Mouse (Mus musculus) thymus, postnatal 36 days (tissue): ENCODE data around the gene Osgep.
"Not testable (repeated sequence)": the region's sequence is repeated elsewhere in the genome, so short reads cannot be mapped to it uniquely, and the experiment has no call there.

Experiments
- DNase-seq, 2 experiments: peaks; one replicate each; pipeline ENCODE4 v3.0.0; 2022; ENCODE audit warnings: mixed read lengths in 2 of 2

The Osgep gene

DNA sequence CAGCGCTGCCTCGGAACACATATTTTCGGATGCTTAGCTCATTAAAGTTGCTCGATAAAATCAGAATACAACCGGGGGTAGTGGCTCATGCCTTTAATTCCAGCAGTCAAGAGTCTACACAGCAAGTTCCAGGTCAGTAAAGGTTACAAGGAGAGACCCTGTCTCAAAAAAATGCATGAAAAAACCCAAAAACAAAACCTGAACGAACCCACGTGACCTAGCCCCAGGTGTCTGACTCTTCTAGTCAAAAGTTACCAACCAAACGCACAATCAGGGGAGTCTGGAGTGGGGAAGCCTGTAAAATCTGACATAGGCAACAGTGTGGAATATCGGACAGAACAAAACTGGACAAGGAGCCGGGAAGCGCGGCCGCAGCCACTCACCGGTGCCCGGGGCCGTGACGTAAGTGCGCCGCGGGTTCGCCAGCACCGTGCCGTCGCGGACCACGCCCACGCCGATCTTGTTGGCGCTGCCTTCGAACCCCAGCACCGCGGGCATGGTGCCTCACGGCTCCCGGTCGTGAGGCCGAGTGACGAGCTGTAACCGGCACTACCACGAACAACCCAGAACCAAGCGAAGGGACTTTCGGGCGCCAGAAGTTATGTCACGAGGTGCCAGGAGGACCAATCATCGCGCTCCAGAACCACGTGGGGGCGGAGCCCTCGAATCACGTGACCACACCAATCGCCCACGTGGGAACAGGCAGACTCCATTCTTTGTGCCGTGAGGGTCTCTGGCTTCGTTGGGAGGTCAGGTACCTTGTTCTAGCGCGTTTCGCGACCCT lies at the start of gene Osgep, which contains the start of gene Apex1:
TSS of gene Osgep (minus strand) at position 613 of the 784 bp plus-strand sequence.
TSS of gene Apex1 (plus strand) at position 688 of the 784 bp plus-strand sequence.
- peak; percentile 95 to 96 for DNase-seq

DNA sequence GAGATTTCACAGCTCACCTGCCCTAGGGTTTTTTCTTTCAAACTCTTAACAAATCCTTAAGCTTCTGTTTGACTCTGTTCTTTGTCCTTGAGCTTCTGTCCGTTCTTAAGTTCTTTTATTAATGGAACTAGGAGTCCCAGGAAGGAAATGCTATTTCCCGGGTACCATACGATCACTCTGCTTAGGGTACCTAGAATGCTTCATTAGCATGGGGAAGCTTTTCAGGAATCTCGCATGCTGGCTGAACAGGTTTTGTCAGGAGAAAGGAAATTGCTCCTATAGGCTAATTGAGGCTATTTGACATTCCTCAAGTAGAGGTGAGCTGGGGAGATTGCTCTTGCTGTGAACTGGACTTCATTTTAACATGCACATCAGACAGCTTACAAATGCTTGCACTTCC lies 49.0 kb upstream of the Osgep start:
- no peak for DNase-seq

DNA sequence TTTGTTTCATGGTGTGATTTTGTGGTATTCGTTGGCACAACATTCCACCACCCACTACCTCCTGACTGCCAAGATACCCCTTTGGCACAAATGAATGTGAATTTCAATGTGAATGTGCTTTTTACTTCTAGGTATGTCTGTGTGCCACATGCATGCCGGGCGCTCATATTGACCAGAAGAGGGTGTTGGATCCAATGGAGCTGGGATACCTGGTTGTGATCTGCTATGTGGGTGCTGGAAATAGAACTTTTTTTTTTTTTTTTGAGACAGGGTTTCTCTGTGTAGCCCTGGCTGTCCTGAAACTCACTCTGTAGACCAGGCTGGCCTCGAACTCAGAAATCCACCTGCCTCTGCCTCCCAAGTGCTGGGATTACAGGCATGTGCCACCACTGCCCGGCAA lies 48.4 kb upstream of the Osgep start:
- not testable (repeated sequence) for DNase-seq

DNA sequence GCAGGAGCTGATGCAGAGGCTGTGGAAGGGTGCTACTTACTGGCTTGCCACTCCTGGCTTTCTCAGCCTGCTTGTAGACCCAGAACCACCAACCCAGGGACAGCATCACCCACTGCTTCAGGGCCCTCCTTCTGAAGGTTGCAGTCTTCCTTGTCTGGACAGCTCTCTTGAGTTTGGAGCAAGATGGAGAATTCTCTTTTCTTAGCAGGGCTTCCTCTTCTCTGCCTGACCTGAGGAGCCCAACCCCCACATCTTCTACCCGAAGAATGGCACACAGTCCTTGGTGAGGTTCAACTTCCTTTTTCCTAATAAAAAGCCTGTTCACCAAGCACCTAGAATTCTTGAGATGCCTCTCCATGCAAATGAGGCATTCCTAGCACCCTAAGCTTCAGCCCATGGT lies 46.1 kb upstream of the Osgep start:
- DNase-seq = no peak

DNA sequence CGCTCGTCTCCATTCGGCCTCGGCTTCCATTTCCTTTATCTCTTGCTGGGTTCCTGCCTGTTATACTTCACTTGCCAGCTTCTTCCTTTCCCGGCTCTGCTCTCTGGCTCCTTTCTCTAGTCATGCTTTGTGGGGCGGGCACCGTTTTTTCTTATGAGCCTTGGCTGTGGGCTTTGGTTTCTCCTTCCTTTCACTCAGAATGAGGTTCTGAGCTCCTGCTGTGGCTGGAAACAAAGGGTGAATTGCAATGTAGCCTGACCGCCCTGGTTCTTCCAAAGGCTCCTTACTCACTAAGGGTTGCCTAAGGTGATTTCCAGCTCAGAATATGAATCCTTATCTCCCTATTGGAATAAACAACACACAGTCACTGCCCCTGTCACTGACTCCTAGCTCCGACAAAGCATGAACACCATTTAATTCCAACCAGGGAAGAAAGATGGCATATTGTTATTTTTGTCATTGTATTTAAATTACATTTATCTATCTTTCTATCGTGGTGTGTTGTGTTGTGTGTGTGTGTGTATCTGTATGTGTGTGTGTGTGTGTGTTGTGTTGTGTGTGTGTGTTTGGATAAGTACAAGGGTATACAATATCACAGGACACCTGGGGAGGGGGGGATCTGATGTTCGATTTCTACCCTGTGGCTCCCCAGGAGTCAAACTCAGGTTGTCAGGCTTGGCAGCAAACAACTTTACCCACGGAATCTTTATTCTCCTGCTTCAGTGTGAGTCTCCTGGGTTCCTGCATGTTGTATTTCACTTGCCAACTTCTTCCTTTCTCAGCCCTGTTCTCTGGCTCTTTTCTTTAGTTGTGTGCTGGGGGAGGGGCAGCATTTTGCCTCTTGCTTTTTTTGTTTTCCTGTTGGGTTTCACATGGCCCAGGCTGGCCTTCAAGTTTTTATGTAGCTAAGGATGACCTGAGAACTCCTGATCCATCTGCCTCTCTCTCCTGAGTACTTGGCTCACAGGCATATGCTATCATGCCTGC lies 45.2 kb upstream of the Osgep start:
- peak in 1 of 2 experiments; percentile 11 for DNase-seq

DNA sequence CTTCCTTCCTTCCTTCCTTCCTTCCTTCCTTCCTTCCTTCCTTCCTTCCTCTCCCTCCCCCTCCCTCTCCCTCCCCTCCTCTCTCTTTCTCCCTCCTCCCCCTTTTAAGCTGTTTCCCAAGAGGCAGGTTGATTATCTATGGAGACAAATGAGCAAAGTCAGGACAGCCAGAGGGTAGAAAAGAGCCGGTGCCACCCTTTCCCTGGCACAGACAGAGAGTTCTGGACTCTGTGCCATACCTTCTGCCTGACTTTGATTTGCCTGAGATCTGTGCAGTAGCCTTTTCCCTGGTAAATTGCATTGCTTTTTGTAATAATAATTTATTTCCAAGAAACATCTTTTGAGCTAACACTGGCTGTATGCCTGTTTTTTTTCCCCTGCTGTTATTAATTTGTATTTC lies 44.3 kb upstream of the Osgep start:
- no peak for DNase-seq

DNA sequence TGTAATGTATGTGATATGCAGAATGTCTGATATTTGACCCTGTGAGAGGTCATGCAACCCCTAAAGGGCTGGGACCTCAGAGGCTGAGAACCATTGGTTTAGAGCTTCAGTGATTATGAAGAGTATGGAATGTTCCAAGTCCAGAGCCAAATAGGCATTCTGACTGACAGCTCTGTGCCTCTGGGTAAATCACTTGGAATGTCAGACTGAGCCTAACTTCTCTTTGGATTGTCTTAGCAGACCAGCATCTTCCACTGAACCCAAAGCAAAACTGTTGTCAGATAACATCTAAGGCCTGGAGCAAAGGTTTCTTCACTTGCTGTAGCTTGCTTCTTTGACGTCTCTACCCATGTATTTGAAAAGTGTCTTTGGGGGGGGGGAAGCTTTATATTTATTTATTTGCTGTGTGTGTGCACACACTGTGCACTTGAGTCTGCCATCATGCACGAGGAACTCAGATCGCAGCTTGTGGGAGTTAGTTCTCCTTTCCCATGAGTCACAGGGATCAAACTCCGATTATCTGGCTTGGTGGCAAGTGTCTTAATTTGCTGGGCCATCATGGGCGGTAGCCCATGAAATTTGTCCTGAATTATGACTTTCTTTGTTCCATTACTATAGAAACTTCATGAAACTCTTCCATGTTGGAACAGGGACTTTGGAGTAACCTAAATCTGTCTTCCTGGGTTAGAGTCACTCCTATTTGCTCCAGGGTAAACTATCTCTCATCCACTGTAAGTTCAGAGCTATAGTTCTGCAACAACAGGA lies 43.7 kb upstream of the Osgep start:
- DNase-seq = no peak

DNA sequence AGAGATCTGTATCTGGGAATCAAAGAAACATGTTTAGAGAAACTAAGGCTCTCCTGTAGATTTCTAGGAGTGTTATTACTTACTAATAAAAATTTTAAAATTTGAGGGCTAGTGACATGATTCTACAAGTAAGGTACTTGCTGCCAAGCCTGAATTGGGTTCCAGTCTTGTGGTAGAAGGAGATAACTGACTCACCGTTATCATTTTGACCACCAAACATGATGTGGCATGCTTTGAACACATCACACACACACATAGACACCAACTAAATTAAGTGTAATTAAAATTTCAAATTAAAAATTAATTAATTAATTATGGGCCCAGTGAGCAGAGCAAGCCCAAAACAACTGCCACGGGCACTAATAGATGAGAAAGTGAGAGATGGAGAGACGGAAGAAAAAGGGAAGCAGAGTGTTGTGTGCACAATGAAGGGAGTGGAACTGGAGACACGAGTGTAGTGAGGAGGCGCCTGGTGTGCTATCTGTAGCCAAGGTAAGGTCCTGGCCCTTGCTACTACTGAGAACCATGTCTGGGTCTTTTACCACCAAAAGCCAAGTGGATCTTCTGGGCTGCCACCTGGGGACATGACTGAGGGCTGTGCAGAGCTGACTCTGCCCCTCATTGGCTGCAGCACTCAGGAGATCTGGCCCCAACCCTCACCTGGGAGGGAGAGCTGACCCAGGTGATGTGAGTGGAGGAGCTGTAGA lies 33.7 kb upstream of the Osgep start:
- DNase-seq = not testable (repeated sequence)

DNA sequence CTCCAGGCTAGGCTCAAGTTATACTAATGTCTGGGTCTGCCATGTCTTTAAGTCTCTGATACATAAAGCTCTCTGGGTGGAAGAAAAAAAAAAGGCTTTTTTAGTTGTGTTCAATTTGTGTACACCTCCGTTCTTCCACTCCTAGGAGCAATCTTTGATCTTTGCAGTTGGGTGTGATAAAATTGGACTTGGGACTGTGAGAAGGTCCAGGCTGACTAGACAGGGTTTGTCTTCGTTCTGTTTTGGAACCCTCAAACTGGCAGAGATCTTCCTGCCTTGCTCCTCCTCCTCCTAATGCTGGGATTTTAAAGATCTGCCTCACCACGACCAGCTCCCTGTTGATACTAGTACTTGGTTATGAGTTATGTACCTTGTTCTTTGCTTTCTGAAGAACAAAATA lies 32.5 kb upstream of the Osgep start:
- not testable (repeated sequence) for DNase-seq

DNA sequence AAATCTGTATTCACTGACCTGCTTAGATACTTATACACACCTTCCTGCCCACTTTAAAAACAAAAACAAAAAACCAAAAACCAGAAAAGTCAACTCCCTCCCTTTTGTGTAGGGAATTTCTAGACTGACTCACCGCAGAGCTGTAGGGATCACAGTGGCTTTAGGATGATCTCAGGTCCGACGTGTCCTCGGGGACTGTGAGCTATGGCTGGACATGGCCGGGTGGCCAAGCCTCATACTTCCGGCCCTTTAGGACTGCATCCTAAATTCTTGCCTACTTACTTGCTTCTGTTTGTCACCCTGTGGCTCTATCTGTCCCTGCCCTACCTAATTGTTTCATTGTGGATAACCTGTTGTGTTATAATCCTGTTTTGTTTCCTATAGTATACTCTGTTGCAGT lies 32.0 kb upstream of the Osgep start:
- DNase-seq = not testable (repeated sequence)

DNA sequence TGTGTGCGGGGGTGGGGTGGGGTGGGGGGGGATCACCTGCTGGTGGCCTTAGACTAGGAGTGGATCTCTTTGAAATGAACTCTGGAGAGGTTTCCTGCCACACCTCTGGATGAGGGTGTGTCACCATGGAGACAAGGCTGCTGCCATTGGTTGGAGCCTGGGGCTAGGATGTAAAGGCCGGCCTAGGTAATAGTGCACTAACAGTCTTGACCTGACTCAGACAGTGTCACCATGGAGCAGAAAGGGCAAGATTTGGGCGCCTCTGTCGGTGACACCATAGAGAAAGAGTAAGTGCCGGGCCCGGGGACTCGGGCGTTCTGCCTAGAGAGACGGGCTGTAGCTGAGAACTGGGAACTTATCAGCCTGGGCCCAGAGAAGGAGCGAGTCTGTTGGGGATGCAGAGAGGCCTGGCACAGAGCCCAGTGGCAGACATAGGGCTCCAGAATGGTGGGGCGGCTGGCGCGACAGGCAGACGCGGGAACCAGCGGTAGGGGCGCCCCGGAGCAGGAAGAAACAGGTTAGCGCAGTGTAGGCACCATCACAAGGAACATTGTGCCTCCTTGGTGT lies 31.3 kb upstream of the Osgep start, which contains the start of gene Pnp2:
TSS of gene Pnp2 (plus strand) at position 51 of the 567 bp plus-strand sequence.
- DNase-seq = peak; percentile 71 to 74

DNA sequence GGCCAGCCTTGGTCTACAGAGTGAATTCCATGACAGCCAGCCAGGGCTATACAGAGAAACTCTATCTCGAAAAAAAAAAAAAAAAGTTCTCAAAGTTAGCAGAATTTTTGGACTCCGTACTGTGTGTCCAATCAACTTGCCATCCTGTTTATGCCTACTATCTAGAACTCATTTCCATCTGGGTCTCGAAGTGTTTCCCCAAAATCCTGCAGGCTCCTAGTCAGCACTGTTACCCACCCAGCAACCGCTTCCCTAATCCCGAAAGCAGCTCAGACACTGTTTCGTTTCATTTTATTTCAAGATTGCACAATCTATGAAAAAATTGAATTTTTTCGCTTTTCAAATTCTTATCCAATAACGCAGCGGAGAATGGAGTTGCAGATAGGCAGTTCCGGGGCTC lies 30.8 kb upstream of the Osgep start:
- no peak for DNase-seq

DNA sequence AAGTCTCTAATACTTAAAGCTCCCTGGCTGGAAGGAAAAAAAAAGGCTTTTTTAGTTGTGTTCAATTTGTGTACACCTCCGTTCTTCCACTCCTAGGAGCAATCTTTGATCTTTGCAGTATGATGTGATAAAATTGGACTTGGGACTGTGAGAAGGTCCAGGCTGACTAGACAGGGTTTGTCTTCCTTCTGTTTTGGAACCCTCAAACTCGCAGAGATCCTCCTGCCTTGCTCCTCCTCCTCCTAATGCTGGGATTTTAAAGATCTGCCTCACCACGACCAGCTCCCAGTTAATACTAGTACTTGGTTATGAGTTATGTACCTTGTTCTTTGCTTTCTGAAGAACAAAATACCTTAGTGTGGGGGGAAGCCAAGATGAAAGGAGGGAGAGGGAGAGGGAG lies 20.8 kb upstream of the Osgep start:
- not testable (repeated sequence) for DNase-seq

DNA sequence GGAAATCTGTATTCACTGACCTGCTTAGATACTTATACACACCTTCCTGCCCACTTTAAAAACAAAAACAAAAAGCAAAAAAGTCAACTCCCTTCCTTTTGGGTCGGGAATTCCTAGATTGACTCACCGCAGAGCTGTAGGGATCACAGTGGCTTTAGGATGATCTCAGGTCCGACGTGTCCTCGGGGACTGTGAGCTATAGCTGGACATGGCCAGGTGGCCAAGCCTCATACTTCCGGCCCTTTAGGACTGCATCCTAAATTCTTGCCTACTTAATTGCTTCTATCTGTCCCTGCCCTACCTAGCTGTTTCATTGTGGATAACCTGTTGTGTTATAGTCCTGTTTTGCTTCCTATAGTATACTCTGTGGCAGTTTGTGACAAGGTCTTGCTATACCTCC lies 20.4 kb upstream of the Osgep start:
- not testable (repeated sequence) for DNase-seq

DNA sequence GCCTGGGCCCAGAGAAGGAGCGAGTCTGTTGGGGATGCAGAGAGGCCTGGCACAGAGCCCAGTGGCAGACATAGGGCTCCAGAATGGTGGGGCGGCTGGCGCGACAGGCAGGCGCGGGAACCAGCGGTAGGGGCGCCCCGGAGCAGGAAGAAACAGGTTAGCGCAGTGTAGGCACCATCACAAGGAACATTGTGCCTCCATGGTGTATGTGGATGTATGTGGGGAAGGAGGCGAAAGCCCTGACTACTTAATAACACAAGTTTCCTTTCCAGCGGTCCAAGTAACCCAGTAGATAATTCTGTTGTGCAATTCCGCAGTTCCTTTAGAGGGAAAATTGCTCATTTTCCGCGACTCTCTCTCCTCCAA lies 20.0 kb upstream of the Osgep start:
- peak in 1 of 2 experiments; percentile 80 for DNase-seq

DNA sequence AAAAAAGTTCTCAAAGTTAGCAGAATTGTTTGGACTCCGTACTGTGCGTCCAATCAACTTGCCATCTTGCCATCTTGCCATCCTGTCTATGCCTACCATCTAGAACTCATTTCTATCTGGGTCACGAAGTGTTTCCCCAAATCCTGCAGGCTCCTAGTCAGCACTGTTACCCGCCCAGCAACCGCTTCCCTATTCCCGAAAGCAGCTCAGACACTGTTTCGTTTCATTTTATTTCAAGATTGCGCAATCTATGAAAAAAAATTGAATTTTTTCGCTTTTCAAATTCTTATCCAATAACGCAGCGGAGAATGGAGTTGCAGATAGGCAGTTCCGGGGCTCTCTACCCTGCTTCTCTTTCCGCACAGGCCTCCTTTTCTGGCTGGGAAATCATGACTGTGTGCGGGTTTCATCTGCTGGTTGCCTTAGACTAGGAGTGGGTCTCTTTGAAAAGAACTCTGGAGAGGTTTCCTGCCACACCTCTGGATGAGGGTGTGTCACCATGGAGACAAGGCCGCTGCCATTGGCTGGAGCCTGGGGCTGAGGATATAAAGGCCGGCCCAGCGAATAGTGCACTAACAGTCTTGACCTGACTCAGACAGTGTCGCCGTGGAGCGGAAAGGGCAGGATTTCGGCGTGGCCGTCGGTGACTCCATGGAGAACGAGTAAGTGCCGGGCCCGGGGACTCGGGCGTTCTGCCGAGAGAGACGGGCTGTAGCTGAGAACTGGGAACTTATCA lies 19.4 kb upstream of the Osgep start, which contains the start of gene Gm49342:
TSS of gene Gm49342 (plus strand) at position 586 of the 736 bp plus-strand sequence.
- peak; percentile 84 to 85 for DNase-seq

DNA sequence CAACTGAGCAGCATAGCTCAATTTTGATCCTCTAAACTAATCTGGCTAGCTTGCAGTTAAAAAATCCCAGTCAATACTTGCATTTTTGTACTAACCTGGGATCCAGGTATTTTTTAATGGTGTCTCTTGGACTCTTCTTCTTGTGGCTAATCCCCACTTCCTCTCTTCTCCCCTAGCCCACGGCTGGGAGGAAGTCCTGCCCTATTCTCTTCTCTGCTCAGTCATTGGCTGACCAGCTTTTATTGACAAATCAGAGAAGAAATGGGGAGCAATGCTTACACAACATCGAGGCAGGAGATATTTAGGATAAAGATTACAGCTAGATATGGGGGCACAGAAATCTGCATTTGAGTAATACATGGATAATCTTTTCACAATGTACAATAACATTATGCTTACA lies 14.2 kb upstream of the Osgep start:
- no peak for DNase-seq

DNA sequence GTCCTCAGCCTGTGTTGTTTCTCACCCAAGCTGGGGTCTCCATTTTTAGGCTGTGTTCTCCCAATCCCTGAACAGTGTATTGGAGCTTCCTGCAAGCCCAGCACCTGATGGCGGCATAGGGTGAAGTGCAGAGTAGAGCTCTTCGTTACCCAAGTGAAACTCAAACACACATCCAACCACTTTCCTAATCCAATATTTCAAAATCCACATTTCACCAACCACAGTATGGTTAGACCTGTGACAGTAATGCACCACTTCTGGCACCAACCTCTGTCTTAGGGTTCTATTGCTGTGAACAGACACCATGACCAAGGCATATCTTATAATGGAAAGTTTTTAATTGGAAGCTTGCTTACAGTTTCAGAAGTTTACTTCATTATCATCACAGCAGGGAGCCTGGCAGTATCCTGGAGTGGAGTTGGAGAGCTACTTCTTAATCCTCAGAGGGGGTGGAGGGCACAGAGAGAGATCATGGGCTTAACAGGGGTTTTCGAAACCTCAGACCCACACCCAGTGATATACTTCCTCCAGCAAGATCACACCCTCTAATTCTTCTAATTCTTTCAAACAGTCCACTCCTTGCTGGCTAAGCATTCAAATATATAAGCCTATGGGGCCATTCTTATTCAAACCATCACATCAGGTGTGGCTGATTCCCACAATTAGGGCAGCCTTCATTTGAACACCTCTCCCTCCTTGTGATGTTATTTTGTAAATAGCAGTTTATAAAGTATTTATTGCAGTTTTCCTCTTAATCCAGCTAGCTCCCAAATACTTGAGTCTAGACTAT lies 13.6 kb upstream of the Osgep start:
- DNase-seq = no peak

DNA sequence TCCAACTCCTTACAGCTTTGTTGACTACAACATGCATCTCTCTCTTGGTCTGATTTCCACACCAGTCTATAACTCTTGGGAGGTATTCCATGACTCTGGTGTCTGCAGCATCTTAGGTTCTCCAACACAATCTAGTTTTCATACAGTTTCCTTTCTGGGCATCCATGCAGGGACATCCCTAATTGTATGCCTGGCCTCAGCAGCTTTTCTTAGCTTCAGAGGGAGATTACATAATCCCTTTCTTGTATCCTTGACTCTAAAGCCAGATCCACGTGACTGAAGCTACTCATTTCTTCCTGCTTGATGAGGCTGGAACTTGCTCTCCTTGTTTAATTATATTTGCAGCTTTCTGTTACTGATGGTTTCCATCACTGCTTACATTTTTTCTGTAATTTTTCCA lies 12.0 kb upstream of the Osgep start:
- no peak for DNase-seq

DNA sequence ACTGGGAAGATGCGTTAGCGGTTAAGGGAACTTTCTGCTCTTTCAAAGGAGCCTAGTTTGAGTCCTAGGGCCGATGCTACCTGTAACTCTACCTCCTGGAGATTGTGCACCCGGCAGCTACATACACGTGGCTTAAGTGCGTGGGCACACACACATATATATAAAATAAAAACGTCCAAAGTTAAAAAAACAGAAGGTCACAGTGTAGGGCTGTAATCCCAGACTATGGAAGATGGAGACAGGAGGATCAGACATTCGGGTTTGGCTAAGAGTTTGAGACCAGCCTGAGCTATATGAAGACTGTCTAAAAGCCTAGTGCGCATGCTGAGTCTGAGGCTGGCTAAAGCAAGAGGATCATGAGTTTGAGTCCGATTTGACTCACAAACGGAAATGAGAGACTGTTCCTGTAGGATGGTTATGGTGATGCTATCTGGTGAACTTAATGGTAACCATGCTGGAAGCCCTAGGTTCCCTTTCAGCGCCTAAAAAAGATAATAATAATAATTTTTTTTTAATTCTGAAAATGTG lies 6.9 kb upstream of the Osgep start:
- DNase-seq = no peak
